Mouse (Mus musculus) kidney, embryonic 15.5 days (tissue): ENCODE measurements around the gene Pclo. TPM values are rescaled to one million over a fixed set of nuclear protein-coding genes. Genes with fewer than 3 reads are reported as not detected.

Experiments
- ATAC-seq: fragments of 200-750 bp; cut with Nextera tagmentation; replicated peaks from 2 replicates; pipeline ENCODE4 v1.8.0; 2017; ENCODE audit warnings: moderate TSS enrichment; ENCODE audit not compliant: low FRiP score
- H3K27ac ChIP-seq: fragments of 300-500 bp; sonication (generic); 2 replicates; pipeline ENCODE4 v1.5.1; 2015; ENCODE audit warnings: mild to moderate bottlenecking, inconsistent platforms
- H3K27me3 ChIP-seq: fragments of 300-500 bp; sonication (generic); 2 replicates; pipeline ENCODE4 v1.6.1; 2015; ENCODE audit warnings: inconsistent platforms
- H3K36me3 ChIP-seq: fragments of 300-500 bp; sonication (generic); 2 replicates; pipeline ENCODE4 v1.6.1; 2015; ENCODE audit warnings: inconsistent platforms
- H3K4me1 ChIP-seq: fragments of 300-500 bp; sonication (generic); 2 replicates; pipeline ENCODE4 v1.6.1; 2015; ENCODE audit warnings: inconsistent platforms
- H3K4me2 ChIP-seq: fragments of 300-500 bp; sonication (generic); 2 replicates; pipeline ENCODE4 v1.6.1; 2015; ENCODE audit warnings: moderate library complexity, mild to moderate bottlenecking, inconsistent platforms
- H3K4me3 ChIP-seq: fragments of 300-500 bp; sonication (generic); replicated peaks from 2 replicates; pipeline ENCODE4 v1.5.1; 2015; ENCODE audit warnings: mild to moderate bottlenecking, inconsistent platforms
- H3K9ac ChIP-seq: fragments of 300-500 bp; sonication (generic); 2 replicates; pipeline ENCODE4 v1.6.1; 2015; ENCODE audit warnings: mild to moderate bottlenecking, inconsistent platforms
- H3K9me3 ChIP-seq: fragments of 300-500 bp; sonication (generic); replicated peaks from 2 replicates; pipeline ENCODE4 v1.6.1; 2016; ENCODE audit warnings: inconsistent platforms
- WGBS: fragments of 180-500 bp; shearing (Covaris S2); methylation state at CpG from one replicate; pipeline ENCODE4 v1.1.7; 2015; ENCODE audit warnings: mixed read lengths; 5-methylcytosine and 5-hydroxymethylcytosine counted together
- polyA plus RNA-seq: library from polyadenylated mRNA; unstranded; fragments of >200 nt; fragmentation: Nextera tagmentation; extraction: Ambion mirVana; gene quantifications from 2 replicates; pipeline ENCODE4 v1.2.1, GENCODE M21; 2015

Pclo gene
- polyA plus RNA-seq, 1 experiment from 2014 or later, result 0.99 TPM

DNA sequence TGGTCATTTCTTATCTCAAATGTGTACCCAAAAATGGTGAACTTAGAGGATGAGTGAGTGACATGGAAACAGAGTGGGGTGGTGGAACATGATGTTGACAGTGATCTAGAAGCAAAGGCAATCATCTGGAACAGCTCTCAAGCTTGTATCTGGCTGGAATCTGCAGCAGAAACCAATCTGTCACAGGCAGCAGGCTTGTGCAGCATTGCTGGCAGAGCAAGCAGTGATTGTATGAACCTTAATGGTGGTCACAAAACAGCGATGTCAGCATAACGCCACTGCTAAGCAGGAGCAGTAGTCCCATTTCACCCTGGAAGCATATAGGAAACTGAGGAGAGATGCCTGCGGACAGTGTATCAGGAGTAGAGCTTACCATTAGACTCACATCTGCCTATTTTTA is 76.8 kb downstream of the Pclo start:
- no peak for ATAC-seq
- WGBS, result 84% methylated on average over 3 of the region's 3 CpGs
- H3K4me1 ChIP-seq, result no peaks in the 10 kb centered on the region

DNA sequence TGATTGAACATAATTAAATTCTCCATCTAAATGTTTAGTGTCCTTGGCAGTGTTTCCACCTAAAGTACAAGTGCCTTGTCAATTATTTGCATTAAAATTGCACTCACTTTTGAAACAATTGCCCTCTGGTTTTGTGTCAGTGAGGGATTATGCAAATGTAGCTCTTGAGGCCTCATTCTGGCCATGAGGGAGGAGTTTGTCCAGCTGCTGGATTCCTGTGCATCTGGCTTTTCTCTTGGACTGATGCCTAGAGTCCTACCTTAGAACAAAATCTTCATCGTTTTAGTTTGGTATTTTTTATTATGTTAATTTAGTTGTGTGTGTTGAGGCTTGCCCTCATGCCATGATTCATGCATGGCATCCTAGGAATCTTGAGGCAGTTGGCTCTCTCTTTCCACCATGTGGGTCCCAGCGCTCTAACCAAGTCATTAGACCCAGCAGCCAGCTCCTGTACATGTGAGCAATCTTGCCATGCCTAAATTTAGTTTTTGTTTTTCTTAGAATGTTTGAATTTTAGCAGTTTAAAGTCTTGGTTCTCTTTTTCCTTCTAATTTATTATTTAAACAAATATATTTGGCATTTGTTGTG is 80.8 kb downstream of the Pclo start:
- Histone ChIP-seq H3K4me1 (no peaks in the 10 kb centered on the region), H3K4me2 (no peak overlapping the region), H3K27ac (no peak overlapping the region), H3K9me3 (no peaks in the 10 kb centered on the region), H3K9ac (no peak overlapping the region), H3K27me3 (no peaks in the 10 kb centered on the region), H3K36me3 (no peaks in the 10 kb centered on the region), H3K4me3 (no peak overlapping the region)
- ATAC-seq, result no peak
- 64% methylated on average over 2 of the region's 2 CpGs for WGBS

More for the DNA sequence above, 76.8 kb downstream of the Pclo start:
- Histone ChIP-seq H3K9me3 (no peaks in the 10 kb centered on the region), H3K9ac (no peak overlapping the region), H3K36me3 (no peaks in the 10 kb centered on the region), H3K27ac (no peak overlapping the region), H3K4me3 (no peak overlapping the region), H3K4me2 (no peak overlapping the region), H3K27me3 (no peaks in the 10 kb centered on the region)

DNA sequence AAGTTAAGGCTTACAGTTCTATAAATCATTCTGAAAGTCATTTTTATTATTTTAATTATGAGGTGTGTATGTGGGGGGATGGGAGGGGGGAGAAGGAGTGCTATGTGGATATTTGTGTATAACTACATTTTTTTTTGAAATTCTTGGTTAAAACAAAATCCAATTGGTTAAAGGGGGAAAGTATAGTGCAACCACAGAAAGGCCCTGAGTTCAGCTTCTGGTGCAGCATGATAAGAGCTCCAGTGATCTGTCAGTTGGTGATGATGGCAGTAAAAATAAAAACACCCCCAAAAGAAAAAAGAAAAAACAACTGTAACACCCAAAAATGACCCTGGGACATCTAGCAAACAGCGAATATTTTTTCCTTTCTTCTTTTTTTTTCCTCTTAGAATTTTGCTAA is 93.6 kb downstream of the Pclo start:
- Histone ChIP-seq H3K4me3 (no peak overlapping the region), H3K4me1 (no peaks in the 10 kb centered on the region), H3K4me2 (no peak overlapping the region), H3K36me3 (no peaks in the 10 kb centered on the region), H3K9me3 (no peaks in the 10 kb centered on the region), H3K27me3 (no peaks in the 10 kb centered on the region), H3K9ac (no peak overlapping the region), H3K27ac (no peak overlapping the region)
- ATAC-seq, result no peak
- 65% methylated on average over 1 of the region's 1 CpGs for WGBS

DNA sequence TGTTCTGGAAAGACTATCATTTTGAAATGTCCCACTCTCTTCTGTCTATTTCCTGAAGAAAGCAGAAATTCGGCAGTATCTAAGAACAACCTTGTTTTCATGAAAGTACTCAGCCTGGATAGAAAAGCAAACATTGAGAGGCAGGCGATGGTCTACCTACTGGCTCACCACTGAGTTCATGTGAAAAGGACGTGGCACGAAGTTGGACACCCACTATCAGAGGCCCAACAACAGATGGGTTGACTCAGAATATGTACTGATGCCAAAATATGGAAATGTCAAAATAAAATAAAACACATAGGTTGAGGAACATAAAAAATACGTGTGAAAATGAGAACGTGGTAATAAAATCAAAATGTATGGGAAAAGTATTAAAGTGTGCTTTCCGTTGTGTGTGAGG is 106.4 kb downstream of the Pclo start:
- H3K36me3 ChIP-seq, result no peaks in the 10 kb centered on the region
- H3K9ac ChIP-seq, result no peak overlapping the region
- H3K4me3 ChIP-seq, result no peak overlapping the region
- no peaks in the 10 kb centered on the region for H3K4me1 ChIP-seq
- no peak for ATAC-seq
- H3K9me3 ChIP-seq, result no peaks in the 10 kb centered on the region
- no peak overlapping the region for H3K4me2 ChIP-seq
- WGBS, result 82% methylated on average over 7 of the region's 7 CpGs
- no peaks in the 10 kb centered on the region for H3K27me3 ChIP-seq
- H3K27ac ChIP-seq, result no peak overlapping the region

DNA sequence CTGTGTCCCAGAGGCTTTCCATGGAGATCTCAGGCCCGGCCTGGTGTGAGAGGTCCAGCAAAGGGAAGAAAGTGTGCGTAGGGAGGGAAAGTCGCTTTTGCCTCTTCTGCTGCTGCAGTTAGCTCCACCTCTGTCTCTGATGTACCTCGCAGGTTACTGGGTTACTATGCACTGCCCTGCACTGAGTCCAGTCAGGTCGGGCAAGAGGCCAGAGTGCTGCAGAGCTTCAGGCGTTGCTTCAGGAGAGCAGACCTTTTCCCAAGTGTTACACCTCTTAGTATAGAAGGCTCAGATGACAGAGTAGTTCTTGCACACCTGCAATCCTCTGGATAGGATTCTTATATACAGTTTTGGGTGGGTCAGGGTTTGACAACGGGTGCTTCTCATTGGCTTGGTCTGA is 108.6 kb downstream of the Pclo start:
- H3K4me1 ChIP-seq, result no peaks in the 10 kb centered on the region
- WGBS, result 65% methylated on average over 7 of the region's 7 CpGs
- no peaks in the 10 kb centered on the region for H3K27me3 ChIP-seq
- ATAC-seq, result no peak
- H3K9ac ChIP-seq, result no peak overlapping the region
- no peak overlapping the region for H3K27ac ChIP-seq
- H3K4me2 ChIP-seq, result no peak overlapping the region
- H3K36me3 ChIP-seq, result no peaks in the 10 kb centered on the region
- no peaks in the 10 kb centered on the region for H3K9me3 ChIP-seq
- H3K4me3 ChIP-seq, result no peak overlapping the region

DNA sequence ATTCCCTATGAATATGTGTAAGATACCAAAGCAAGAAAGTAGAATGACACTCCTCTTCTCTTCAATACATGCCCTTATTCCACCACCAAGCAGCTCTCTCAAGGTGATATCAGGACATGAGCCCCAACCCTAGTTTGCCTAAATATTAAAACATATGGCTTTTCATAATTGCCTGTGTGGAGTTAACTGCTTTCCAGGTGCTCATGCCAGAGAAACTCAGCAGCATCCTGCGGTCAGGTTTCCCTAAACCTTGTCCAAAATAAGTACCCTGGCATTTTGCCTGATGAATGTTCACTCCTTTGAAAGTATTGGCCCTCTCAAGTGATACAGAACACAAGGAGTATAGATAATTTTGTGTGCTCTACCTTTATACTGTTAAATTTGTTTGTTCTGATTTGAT is 126.5 kb downstream of the Pclo start:
- H3K4me3 ChIP-seq, result no peak overlapping the region
- WGBS, result 89% methylated on average over 1 of the region's 1 CpGs
- H3K4me2 ChIP-seq, result no peak overlapping the region
- no peaks in the 10 kb centered on the region for H3K36me3 ChIP-seq
- H3K27me3 ChIP-seq, result no peaks in the 10 kb centered on the region
- no peaks in the 10 kb centered on the region for H3K9me3 ChIP-seq
- no peak overlapping the region for H3K9ac ChIP-seq
- no peaks in the 10 kb centered on the region for H3K4me1 ChIP-seq
- ATAC-seq, result no peak
- no peak overlapping the region for H3K27ac ChIP-seq

DNA sequence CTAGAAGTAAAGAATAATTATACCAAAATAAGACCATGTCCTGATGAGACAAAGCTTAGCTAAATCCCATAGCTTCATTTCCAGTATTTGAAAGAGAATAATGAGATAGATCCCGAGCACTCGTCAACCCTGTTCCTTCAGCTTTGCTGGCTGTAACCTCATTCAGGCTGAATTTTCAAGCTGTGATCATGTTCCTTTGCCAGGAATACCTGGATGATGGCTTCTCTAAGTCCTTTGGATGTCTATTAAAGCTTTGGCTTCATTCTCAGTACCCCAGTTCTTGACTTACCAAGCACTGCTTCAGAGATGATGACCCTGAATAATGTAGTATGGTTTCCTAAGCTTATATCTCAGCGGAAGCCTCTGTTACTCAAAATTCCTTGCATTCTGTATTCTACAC is 131.1 kb downstream of the Pclo start:
- Histone ChIP-seq H3K4me1 (no peaks in the 10 kb centered on the region), H3K27me3 (no peaks in the 10 kb centered on the region), H3K4me3 (no peak overlapping the region), H3K27ac (no peak overlapping the region), H3K36me3 (no peaks in the 10 kb centered on the region), H3K4me2 (no peak overlapping the region), H3K9ac (no peak overlapping the region), H3K9me3 (no peaks in the 10 kb centered on the region)
- no peak for ATAC-seq
- 91% methylated on average over 3 of the region's 3 CpGs for WGBS

DNA sequence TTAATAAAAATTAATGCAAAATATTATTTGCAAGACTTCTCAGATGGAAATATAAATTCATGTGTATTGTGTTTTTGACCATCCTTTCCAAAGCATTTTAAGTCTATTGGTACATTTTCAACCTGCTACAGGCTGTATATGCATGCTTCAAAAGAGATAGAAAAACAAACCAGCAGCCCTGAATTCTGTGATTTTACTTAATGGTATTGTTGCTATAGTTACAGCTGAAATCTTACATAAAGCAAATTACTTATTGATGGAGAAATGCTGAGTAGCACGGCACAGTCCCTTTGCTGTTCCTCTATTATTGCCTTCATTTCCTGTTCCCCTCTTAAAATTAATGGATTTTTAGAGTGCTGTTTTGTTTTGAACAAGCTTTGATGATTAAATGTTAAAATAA is 145.9 kb downstream of the Pclo start:
- H3K9ac ChIP-seq, result no peak overlapping the region
- no peak overlapping the region for H3K4me3 ChIP-seq
- no peak overlapping the region for H3K4me2 ChIP-seq
- H3K36me3 ChIP-seq, result no peaks in the 10 kb centered on the region
- no peaks in the 10 kb centered on the region for H3K4me1 ChIP-seq
- H3K27ac ChIP-seq, result no peak overlapping the region
- ATAC-seq, result no peak
- no peaks in the 10 kb centered on the region for H3K27me3 ChIP-seq
- 70% methylated on average over 1 of the region's 1 CpGs for WGBS
- H3K9me3 ChIP-seq, result no peaks in the 10 kb centered on the region

DNA sequence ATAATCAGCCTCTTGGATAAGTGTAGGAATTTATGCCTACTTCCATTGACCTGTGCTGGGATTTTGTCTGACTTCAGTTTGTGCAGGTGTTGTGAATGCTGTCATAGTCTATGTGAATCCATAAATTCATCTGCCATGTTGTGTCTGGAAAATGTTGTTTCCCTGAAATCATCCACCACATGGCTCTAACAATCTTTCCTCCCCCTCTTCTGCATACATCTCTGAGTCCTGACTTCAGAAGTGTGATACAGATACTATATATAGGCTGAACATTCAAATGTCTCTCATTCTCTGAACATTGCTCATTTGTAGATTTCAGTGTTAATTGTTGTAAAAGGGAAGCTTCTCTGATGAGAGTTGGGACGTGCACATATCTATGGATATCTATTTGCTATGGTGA is 147.5 kb downstream of the Pclo start:
- no peak overlapping the region for H3K9ac ChIP-seq
- H3K27me3 ChIP-seq, result no peaks in the 10 kb centered on the region
- no peak for ATAC-seq
- no peak overlapping the region for H3K27ac ChIP-seq
- no peak overlapping the region for H3K4me3 ChIP-seq
- H3K4me1 ChIP-seq, result no peaks in the 10 kb centered on the region
- no peaks in the 10 kb centered on the region for H3K9me3 ChIP-seq
- H3K36me3 ChIP-seq, result no peaks in the 10 kb centered on the region
- WGBS, result 82% methylated on average over 1 of the region's 1 CpGs
- no peak overlapping the region for H3K4me2 ChIP-seq

DNA sequence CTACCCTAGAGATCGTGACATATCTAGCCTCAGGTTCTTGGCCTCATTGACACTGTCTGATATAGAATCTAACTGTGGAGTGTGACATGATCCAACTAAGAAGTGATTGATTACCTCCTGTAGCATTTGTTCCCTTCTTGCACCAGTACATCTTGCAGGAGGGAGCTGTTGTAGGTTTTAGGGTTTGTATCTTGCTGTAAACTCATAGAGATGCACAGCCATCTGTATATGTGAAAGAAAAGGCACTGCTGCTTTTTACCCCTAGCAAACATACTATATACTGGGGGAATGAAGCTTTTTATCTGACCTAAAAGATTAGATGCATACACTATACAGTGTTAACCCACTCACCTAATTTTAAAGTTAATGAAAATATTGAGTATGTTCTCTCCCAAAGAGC is 147.9 kb downstream of the Pclo start:
- 88% methylated on average over 1 of the region's 1 CpGs for WGBS

DNA sequence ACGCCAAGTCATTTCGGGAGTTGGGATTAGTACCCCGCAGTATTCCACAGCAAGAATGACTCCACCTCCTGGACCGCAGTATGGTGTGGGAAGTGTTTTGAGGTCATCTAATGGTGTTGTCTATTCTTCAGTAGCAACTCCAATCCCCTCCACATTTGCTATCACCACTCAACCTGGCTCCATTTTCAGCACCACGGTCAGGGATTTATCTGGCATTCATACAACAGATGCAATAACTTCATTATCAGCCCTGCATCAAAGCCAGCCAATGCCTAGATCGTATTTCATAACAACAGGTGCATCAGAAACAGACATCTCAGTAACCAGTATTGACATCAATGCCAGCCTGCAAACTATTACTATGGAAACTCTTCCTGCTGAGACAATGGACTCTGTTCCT is 165.7 kb downstream of the Pclo start:
- H3K4me2 ChIP-seq, result no peak overlapping the region
- H3K27me3 ChIP-seq, result no peaks in the 10 kb centered on the region
- no peaks in the 10 kb centered on the region for H3K9me3 ChIP-seq
- ATAC-seq, result no peak
- no peak overlapping the region for H3K4me3 ChIP-seq
- 92% methylated on average over 6 of the region's 6 CpGs for WGBS
- no peaks in the 10 kb centered on the region for H3K4me1 ChIP-seq
- no peak overlapping the region for H3K9ac ChIP-seq
- no peaks in the 10 kb centered on the region for H3K36me3 ChIP-seq
- H3K27ac ChIP-seq, result no peak overlapping the region

More for the DNA sequence above, 147.9 kb downstream of the Pclo start:
- no peak overlapping the region for H3K9ac ChIP-seq
- no peaks in the 10 kb centered on the region for H3K4me1 ChIP-seq
- no peak for ATAC-seq
- H3K27me3 ChIP-seq, result no peaks in the 10 kb centered on the region
- H3K36me3 ChIP-seq, result no peaks in the 10 kb centered on the region
- H3K27ac ChIP-seq, result no peak overlapping the region
- H3K9me3 ChIP-seq, result no peaks in the 10 kb centered on the region
- no peak overlapping the region for H3K4me3 ChIP-seq
- no peak overlapping the region for H3K4me2 ChIP-seq

DNA sequence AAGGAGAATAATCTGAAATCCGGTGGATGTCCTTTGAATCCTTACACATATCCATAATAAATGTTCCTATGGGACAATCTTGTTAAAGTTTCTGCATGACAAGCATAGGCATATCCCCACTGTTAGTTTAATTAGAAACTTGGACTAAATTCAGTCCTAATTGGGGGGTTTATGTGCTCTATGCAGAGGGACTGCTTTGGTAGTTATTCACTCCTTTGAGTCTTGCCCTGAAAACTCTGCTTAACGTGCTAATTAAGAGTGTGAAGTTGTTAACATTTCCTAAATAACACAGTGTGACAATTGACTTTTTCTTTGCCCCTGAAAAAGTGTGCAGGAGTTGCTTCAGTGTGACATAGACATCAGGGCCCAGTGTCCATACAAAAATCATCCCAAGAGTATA is 177.3 kb downstream of the Pclo start:
- H3K9me3 ChIP-seq, result no peaks in the 10 kb centered on the region
- H3K4me2 ChIP-seq, result no peak overlapping the region
- H3K27me3 ChIP-seq, result no peaks in the 10 kb centered on the region
- no peaks in the 10 kb centered on the region for H3K36me3 ChIP-seq
- ATAC-seq, result no peak
- H3K4me1 ChIP-seq, result no peaks in the 10 kb centered on the region
- H3K9ac ChIP-seq, result no peak overlapping the region
- no peak overlapping the region for H3K4me3 ChIP-seq
- 60% methylated on average over 2 of the region's 2 CpGs for WGBS
- no peak overlapping the region for H3K27ac ChIP-seq

DNA sequence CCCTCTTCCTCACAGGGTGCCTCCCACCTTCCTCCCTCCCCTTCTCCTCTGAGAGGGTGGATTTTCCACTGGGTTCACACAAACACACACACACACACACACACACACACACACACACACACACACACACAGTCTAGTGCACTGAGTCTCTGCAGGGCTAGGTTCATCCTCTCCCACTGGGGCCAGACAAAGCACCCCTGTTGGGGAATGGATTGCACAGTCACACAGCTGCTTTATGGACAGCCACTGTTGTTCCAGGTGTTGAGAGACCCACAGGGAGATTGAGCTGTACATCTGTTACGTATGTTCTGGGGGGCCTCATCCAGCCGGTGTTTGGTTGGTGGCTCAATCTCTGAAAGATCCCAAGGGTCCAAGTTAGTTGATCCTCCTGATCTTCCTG is 182.0 kb downstream of the Pclo start:
- Histone ChIP-seq H3K36me3 (no peaks in the 10 kb centered on the region), H3K9me3 (no peaks in the 10 kb centered on the region), H3K4me3 (no peak overlapping the region), H3K27ac (no peak overlapping the region), H3K4me2 (no peak overlapping the region), H3K9ac (no peak overlapping the region), H3K4me1 (no peaks in the 10 kb centered on the region), H3K27me3 (no peaks in the 10 kb centered on the region)
- WGBS, result 82% methylated on average over 2 of the region's 2 CpGs
- ATAC-seq, result no peak
